Mouse (Mus musculus): ENCODE results near the gene Mrm1.
"Not testable (repeated sequence)": the region's sequence is repeated elsewhere in the genome, so short reads cannot be mapped to it uniquely, and the experiment has no call there.

The Mrm1 gene

GRCm38 (mm10) chr11:84818961-84819692 lies at the start of gene Mrm1:
TSS of gene Mrm1 (minus strand) at chr11:84819515.
- DNase-seq: peak; percentile 97

- DNase-seq: no peak
These were observed 49.5 kb upstream of the Mrm1 start for GRCm38 (mm10) chr11:84868786-84869259.

- no peak for DNase-seq
These were observed 48.3 kb upstream of the Mrm1 start for GRCm38 (mm10) chr11:84867586-84867985.

GRCm38 (mm10) chr11:84865268-84865667 lies 46.0 kb upstream of the Mrm1 start:
- no peak for DNase-seq

- no peak for DNase-seq
These were observed 36.0 kb upstream of the Mrm1 start for GRCm38 (mm10) chr11:84855285-84855684.

GRCm38 (mm10) chr11:84847475-84848090 lies 28.3 kb upstream of the Mrm1 start:
- DNase-seq: no peak

GRCm38 (mm10) chr11:84846741-84847474 lies 27.6 kb upstream of the Mrm1 start:
- no peak for DNase-seq

GRCm38 (mm10) chr11:84839330-84839729 lies 20.0 kb upstream of the Mrm1 start:
- no peak for DNase-seq

- DNase-seq: not testable (repeated sequence)
These were observed 10.2 kb upstream of the Mrm1 start for GRCm38 (mm10) chr11:84829495-84829894.

GRCm38 (mm10) chr11:84828516-84829399 lies 9.4 kb upstream of the Mrm1 start, which contains the start of gene Dhrs11:
TSS of gene Dhrs11 (minus strand) at chr11:84828994.
- DNase-seq: peak; percentile 98

GRCm38 (mm10) chr11:84827901-84828503 lies 8.7 kb upstream of the Mrm1 start:
- DNase-seq: peak; percentile 65

GRCm38 (mm10) chr11:84827492-84827891 lies 8.2 kb upstream of the Mrm1 start:
- DNase-seq: peak; percentile 30

- DNase-seq: peak; percentile 45
These were observed 6.9 kb upstream of the Mrm1 start for GRCm38 (mm10) chr11:84826185-84826584.

GRCm38 (mm10) chr11:84825261-84825807 lies 6.0 kb upstream of the Mrm1 start:
- peak; percentile 49 for DNase-seq

- DNase-seq: peak; percentile 94
These were observed 4.2 kb upstream of the Mrm1 start for GRCm38 (mm10) chr11:84823484-84823897.

GRCm38 (mm10) chr11:84822487-84822886 lies 3.2 kb upstream of the Mrm1 start:
- DNase-seq: peak; percentile 88

- DNase-seq: peak; percentile 33
These were observed 1.9 kb upstream of the Mrm1 start for GRCm38 (mm10) chr11:84821131-84821770.

- peak; percentile 91 for DNase-seq
These were observed 992 bp downstream of the Mrm1 start for GRCm38 (mm10) chr11:84818085-84818960.

GRCm38 (mm10) chr11:84817362-84817761 lies 2.0 kb downstream of the Mrm1 start:
- peak; percentile 46 for DNase-seq

Measured in liver (tissue).